8 mouse cellular contexts compared by ENCODE assay signal in genomic region chr11:79710868-79711765, GRCm38 (mm10).
DNase-seq lines count a peak whose midpoint lies in the region; ATAC-seq and TF ChIP-seq lines count a peak whose summit lies in the region.

No protein-coding gene starts in this region.

- peaks cover 0 to 8% of the 10 kb centered on the region in 2 experiments; a peak in 1 of 4 replicates for H3K4me1 ChIP-seq in ES-E14 (ENCODE audit: control insufficient read depth in 2 of 2, insufficient read depth in 2 of 2, low read length in 2 of 2, poor library complexity in 1 of 2)
- peaks cover 13% of the 10 kb centered on the region for H3K4me1 ChIP-seq in hindbrain, embryonic 12.5 days

- H3K27me3 ChIP-seq in hindbrain, embryonic 12.5 days, result peaks cover 55% of the 10 kb centered on the region

- 1% methylated on average over 100 of the region's 106 CpGs for WGBS in hindbrain, embryonic 12.5 days

- H3K9me3 ChIP-seq in ES-E14 (ENCODE audit: control insufficient read depth, insufficient read depth, low read depth, low read length), result no peaks in the 10 kb centered on the region
- no peaks in the 10 kb centered on the region for H3K9me3 ChIP-seq in hindbrain, embryonic 12.5 days (replicated peaks)

- in situ Hi-C loops in ES-E14 (cut with MboI; ENCODE audit: low sequenced_read_pairs in 2 of 2, unreplicated experiment in 2 of 2), result loop anchor here in 1 of 2 experiments (25.0 kb wide), 1 partner anchor 201 kb away; no protein-coding TSS in a partner anchor

- H3K27ac ChIP-seq in ES-E14 (ENCODE audit: insufficient read depth, low read depth, low read length, poor library complexity, severe bottlenecking), result no peak overlapping the region
- no peak overlapping the region for H3K27ac ChIP-seq in hindbrain, embryonic 12.5 days

- ATAC-seq in frontal cortex, adult (ENCODE audit: low TSS enrichment), result peak; percentile 69
- ATAC-seq in hindbrain, embryonic 12.5 days (ENCODE audit: low FRiP score), result peak; percentile 80

- no peaks in the 10 kb centered on the region for H3K36me3 ChIP-seq in ES-E14 (ENCODE audit: control insufficient read depth, insufficient read depth, low read length, poor library complexity, severe bottlenecking)
- no peaks in the 10 kb centered on the region for H3K36me3 ChIP-seq in hindbrain, embryonic 12.5 days

- peak overlapping the region; percentile 59 for H3K9ac ChIP-seq in ES-E14 (ENCODE audit: insufficient read depth, low read depth, low read length, poor library complexity, severe bottlenecking)
- H3K9ac ChIP-seq in hindbrain, embryonic 12.5 days, result peak overlapping the region; percentile 75

- H3K4me3 ChIP-seq in ES-E14 (ENCODE audit: insufficient read depth in 1 of 2, low read depth in 1 of 2, low read length in 2 of 2, poor library complexity in 1 of 2, severe bottlenecking in 1 of 2), result peak overlapping the region; percentile 72 to 87
- H3K4me3 ChIP-seq in hindbrain, embryonic 12.5 days, result peak overlapping the region; percentile 61

- DNase-seq in ES-E14 (ENCODE audit: low read depth, low spot score), result no peak
- DNase-seq in cerebellum, adult 11-12 months, result peak; percentile 56
- peak; percentile 72 to 83 for DNase-seq in layer of hippocampus, postnatal 25 days (ENCODE audit: extremely low spot score in 1 of 2, low spot score in 1 of 2)
- peak; percentile 91 for DNase-seq in lung, postnatal 36 days
- DNase-seq in retina, postnatal 1 day, result peak; percentile 84
- DNase-seq in urinary bladder, adult 18-20 months (ENCODE audit: low spot score in 2 of 2), result peak; percentile 77 to 83

- peak overlapping the region; percentile 97 for H3K4me2 ChIP-seq in hindbrain, embryonic 12.5 days (replicated peaks)

TF ChIP-seq in ES-E14, 5 proteins besides CTCF, POLR2A, EP300 and RAD21:
- TF ChIP-seq CHD2 (IDR thresholded peaks at IDR 0.05; ENCODE audit: low read depth, low read length) (no peak), ZC3H11A (IDR thresholded peaks at IDR 0.05; ENCODE audit: borderline replicate concordance, low read depth, low read length) (peak; percentile 46; the same call in 1 of the 2 replicates), HCFC1 (IDR thresholded peaks at IDR 0.05; ENCODE audit: borderline replicate concordance, insufficient read depth, low read length) (no peak)
